Mouse (Mus musculus): ENCODE data around the gene Gm20390.

DNA sequence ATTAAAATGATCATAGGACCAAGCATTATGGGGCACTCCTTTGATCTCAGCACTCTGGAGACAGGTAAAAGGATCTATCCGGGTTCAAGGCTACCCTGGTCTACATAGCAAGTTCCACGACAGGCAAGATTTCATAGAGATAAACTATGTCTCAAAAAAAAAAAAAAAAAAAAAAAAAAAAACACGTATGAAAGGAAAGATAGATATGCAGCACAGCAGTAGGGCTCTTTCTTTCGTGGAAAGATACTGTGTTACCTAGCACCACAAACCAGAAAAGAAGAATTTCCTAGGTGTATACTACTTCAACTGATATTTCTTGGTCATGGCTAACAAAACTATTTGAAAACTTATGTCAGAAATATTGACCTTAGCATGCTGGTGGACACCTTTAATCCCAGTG, 61.3 kb downstream of the Gm20390 start:
- TF ChIP-seq GATA1 (IDR thresholded peaks at IDR 0.05; ENCODE audit: low read length) = no peak
- TF ChIP-seq TAL1 (IDR thresholded peaks at IDR 0.05; ENCODE audit: low read length) = no peak

All from erythroblast, embryonic 14.5 days (primary cell).